Mouse (Mus musculus): ENCODE data around the gene Tcf3. TPM values are rescaled to one million over a fixed set of nuclear protein-coding genes. Genes with fewer than 3 reads are reported as not detected.

Gene Tcf3
- total RNA-seq, 2 experiments from 2014 or later = 51.9 to 53.7 TPM

- peak; percentile 96 for DNase-seq
- intact Hi-C loops (cut with DNase I) = no loop called here
Measured at GRCm38 (mm10) chr10:80412656-80413541, 20.5 kb downstream of the Tcf3 start.

DNA sequence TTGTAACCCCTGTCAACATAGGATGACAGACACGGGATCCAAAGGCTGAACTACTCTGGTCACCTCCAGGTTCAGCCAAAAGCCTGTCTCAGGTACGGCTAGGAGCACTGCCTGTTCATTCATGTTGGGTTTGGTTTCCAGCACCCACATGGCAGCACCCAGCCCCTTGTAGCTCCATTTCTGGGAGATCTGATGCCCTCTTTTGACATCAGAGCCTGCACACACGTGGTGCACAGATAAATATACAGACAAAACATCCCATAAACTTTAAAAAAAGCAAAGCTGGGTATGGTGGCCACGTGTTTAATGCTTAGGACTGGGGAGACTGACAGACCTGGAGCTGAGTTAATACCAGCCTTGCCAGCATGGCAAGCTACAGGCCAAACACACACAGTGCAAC, 25.5 kb downstream of the Tcf3 start:
- intact Hi-C loops (cut with DNase I) = no loop called here
- DNase-seq = no peak

DNA sequence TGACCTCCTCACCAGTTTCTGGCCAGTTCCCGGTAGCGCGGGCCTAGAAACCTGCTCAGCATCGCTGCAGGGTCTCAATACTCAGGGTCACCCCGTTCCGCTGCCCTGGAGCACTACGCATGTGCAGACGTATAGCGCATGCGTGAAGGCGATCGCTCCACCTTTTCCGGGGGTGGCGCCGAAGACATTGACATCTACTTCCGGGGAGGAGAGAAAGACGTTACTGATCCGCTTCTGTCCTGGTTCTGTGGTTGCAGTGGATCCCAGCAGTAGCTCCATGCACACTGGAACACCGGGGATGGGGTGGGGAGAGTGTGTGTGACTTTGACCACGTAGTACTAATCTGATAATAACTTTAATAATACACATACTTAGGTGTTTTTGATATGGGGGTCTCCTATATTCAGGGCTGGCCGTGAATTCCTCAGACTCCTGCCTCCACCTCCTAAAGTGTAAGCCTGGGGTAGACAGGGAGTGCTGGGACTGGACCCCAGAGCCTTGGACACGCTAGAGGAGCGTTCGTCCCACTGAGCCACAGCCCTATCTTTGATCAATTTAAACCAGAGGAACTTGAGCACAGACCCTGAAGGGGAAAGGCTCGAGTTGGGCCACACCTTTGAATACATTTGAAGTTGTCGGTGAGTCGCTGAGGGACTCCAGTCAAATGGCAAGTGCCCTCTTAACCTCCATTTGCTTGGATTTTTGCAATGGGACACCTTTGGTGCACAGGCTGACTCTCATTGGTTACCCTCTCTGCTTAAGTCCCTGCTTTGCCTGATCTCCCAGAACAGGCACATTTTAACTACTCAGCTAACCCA, 26.6 kb downstream of the Tcf3 start, which contains the start of gene Uqcr11:
TSS of gene Uqcr11 (minus strand) at position 147 of the 818 bp plus-strand sequence.
- DNase-seq = peak; percentile 94
- intact Hi-C loops (cut with DNase I) = no loop called here

DNA sequence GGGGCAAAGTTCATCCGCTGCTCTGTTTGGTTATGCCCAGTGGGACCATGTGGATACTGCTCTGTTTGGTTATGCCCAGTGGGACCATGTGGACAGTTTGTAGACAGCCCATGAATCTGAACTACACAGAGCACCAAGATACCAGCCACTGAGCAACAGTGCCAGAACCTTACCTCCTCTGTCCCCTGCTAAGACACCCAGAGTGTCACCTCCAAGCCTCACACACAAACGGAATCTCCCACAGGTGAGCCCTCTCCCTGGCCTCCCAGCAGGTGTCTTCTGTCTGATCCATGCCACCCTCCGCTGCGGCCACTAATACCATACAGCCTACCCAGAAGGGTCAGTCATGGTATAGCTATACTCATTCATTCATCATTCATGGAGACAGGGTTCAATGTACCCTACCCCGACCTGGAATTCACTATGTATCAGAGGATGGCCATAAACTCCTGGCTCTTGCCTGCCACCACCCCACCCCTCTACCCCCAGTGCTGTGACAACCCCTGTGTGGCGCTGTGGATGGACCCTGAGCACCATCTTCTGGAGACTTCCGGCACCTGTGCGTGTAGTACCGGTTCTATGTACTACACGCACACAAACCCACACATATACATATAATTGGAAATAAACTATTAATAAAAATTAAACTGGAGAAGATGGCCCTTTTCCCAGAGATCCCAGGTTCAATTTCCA, 27.8 kb downstream of the Tcf3 start:
- intact Hi-C loops (cut with DNase I) = no loop called here
- no peak for DNase-seq

GRCm38 (mm10) chr10:80403044-80403692, 30.3 kb downstream of the Tcf3 start:
- no peak for DNase-seq
- intact Hi-C loops (cut with DNase I) = no loop called here

DNA sequence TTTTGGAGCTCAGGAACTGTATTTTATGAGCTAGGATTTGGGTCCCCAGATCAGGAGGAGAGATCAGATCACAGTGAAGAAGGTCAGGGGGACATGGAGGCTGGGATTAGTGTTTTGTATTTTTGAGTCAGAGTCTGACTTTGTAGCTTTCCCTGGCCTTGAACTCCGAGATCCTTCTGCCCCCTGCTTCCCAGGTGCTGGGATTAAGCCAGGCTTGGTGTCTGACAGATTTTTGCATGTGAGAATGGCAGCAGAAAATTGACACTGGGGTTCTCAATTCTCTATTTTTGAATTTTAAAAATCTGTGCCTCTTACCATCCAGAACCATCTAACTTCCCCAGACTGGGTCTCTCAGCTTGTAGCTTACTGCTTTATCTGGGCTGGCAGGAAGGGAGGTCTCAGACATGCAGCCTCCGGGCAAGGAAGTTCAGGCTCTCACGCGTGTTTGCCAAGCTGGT, 32.7 kb downstream of the Tcf3 start:
- DNase-seq = no peak
- intact Hi-C loops (cut with DNase I) = no loop called here

DNA sequence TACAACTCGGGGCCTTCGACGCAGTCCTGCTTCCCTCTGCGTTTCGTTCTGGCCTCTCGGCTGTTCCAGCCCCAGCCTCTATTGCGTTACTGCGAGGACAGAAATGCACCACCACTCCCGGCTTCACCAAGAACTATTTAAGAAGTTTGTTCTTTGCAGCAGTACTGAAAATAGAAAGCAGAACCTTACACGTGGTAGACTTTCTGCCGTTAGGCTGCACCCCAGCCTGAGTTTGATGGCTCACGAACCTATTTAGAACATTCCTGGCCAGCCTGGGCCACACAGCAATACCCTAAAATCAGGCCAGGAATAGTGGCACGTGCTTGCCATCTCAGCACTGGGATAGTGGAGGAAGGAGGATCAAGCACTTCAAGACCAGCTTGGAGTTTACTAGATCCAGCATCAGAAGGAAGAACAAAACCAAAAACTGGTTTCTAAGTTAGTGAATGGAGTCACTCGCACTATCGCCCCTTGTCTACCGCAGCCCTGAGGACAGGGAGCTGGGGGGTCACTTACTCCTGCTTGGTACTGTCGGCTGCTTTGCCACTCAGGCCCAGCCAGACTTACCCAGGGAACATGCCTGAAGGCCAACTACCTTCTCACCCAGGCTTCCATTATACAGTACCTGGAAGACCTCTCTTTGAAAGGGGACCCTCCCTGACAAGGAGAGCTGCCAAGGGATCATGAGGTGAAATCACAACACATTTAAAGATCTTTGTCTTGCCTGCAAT, 33.3 kb downstream of the Tcf3 start:
- no peak for DNase-seq
- intact Hi-C loops (cut with DNase I) = no loop called here

DNA sequence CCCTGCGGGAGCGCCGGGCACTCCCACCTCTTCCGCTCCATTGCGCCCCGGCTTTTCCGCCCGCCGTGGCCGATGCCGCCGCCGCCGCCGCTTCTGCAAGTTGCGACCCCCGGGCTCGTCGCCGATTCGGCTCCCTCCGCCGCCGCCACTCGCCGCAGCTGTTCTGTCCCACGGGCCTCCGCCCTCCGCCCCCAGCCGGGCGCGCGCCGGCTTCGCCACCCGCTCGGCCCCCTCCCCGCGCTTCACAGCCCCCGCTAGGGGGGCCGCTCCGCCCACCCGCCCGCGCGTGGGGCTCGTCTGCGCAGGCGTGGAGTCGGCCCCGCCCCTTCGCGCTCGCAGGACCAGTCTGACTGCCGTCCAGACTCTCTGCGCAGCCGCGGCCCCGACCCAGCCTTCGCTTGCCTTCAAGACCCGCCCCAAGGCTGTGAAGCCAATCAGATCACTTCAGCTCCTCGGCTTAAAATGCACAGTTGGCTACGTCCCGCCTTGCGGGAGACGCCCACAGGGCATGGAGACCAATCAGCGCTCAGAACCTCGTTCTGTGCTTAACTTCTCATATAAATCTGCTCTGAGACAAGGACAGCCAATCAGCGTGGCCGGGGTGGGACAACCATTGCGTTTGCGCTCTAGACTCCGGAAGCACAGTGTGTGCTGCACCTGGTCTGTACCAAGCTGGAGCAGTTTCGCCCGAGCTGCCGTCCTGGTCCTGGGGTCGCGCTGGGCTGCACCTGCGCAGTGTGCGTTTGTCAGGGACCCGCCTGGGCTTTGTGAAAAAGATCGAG, 34.1 kb downstream of the Tcf3 start, which contains the start of gene Mbd3:
TSS of gene Mbd3 (minus strand) at position 360 of the 782 bp plus-strand sequence.
- peak; percentile 100 for DNase-seq
- intact Hi-C loops (cut with DNase I) = no loop called here

DNA sequence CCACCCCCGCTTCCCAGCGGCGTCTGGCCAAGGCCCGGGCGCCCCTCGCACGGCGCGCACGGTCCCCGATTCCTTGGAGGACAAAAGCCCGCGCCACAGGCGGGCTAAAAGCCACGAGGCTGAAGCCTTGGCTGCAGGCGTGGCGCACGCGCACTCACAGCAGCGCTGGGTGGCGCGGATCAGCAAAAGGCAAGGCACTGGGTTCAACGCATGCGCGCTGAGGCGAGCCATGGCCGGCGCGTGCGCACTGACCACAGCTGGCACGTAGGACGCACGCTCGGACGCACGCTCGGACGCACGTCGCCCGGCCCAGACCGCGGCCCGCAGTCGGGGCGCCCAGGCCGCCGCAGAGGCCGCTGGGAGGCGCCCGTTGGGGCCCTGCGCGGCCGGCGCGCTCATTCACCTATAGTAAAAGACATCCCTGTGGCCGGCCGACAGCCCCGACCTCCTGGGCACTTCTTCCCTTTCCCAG, 34.7 kb downstream of the Tcf3 start:
- intact Hi-C loops (cut with DNase I) = no loop called here
- peak; percentile 99 for DNase-seq

DNA sequence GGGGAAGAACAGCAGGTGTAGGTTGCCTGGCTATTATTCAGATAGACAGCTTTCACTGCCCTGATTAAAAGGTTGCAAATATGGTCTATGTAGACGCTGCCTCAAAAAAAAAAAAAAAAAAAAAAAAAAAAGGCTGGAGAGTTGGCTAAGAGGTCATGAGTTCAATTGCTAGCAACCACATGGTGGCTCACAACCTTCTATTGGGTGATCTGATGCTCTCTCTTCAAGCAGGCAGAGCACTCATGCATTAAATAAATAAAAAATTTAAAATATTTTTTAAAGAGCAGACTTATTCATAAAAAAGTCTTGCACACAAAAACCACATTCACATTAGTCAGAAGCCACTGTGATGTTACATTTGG, 35.3 kb downstream of the Tcf3 start:
- DNase-seq = no peak
- intact Hi-C loops (cut with DNase I) = no loop called here

DNA sequence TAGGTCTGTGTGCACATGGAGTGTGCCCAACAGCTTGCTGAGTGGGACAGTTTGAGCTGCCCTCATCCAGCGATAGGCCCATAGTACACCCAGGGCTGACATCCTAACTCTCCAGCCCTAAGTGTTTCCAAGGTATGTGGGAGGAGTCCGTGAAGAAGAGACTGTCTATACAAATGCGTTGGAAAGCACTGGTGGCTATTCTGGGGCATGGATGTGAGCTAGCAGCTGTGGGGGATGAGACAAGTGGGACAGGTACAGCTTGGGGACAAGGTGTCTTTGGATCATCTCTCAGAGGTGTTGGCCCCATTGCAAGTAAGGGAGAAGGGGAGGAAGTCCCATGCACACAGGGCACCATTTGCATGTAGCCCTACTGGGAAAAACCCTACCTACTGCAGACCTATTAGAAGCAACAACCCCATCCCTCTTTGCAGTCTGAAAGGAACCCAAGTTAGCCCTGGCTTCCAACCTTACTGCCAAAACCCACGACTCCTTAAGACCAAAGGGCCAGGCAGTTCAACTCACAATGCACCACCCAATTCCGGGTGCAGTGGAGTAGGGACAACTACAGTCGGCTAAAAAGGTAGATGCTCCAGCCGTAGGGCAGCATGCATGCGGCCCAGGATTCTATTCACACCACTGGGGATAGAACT, 35.8 kb downstream of the Tcf3 start:
- no peak for DNase-seq
- intact Hi-C loops (cut with DNase I) = no loop called here

DNA sequence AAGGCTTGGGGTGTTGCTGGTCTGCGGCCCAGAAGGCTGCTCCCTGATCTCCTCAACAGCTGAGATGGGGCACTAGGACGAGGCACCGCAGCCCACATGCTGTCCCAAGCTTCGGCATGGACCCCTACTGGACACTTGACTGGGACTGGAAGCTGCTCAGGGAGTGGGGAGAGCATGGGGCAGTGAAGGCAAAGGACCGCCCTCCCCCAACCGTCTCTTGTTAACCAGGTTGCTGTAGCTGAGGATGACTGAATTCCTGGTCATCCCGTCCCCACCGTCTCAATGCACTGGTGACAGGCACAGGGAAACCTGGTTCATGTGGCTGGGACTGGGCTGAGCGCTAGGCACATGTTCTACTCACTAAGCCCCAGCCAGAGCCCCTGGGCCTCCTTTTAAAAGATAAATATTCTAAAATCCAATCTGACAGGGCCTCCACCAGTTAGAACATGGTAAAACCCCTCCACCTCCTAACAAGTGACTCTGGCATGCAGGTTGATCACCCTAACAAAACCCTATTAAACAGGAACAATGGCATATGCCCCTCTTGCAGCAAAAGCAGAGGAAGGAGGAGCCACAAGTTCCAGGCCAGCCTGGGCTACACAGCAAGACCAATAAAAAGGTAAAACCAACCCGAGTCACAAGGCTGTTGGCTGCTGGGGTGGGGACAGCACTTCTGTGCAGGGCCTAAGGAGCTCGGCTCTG, 36.5 kb downstream of the Tcf3 start:
- no peak for DNase-seq
- intact Hi-C loops (cut with DNase I) = no loop called here

DNA sequence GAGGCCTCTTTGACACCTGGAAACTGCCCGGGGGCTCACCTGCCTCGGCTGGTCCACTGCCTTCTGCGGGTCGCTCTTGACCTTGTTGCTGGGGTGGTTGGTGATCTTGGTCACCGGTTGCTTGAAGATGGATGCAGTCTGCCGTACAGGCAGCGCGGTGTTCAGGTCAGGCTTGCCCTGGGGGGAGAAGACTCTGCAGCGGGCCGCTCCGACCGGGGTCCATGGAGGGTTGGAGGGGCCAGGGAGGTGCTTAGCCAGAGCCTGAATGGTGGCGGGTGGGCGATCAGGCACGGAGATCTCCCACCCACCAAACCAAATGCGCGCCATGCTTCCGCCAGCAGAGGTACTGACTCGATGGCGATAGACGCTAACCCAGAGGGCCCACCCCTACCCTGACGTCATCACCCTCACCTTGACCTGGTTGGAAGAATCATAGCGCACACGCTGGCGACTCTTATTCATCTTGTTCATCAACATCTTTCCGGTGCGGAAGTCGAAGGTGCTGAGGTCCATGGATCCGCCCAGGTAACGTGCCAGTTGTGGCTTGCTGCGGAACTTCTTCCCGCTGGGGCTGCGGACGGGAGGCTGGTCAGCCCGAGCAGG, 38.3 kb downstream of the Tcf3 start:
- intact Hi-C loops (cut with DNase I) = no loop called here
- DNase-seq = no peak

GRCm38 (mm10) chr10:80392687-80393086, 40.8 kb downstream of the Tcf3 start:
- no peak for DNase-seq
- intact Hi-C loops (cut with DNase I) = no loop called here

DNA sequence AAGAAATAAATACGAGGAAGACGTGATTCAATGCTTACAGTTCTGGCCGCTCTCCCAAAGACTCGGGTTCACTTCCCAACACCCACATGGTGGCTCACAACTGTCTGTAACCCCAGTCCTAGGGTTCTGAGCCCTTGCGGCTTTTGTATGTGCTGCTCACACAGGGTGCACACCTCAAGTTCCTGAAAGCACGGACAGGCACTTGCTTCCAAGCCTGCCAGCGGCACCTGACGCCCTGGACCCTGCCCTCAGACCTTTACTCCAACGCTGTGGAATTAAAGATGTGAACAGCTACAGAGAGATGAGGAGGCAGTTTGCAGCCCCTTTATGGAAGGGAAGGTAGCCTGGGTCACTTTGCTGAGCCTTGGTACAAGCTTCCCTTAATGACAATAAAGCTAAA, 42.8 kb downstream of the Tcf3 start:
- no peak for DNase-seq
- intact Hi-C loops (cut with DNase I) = no loop called here

GRCm38 (mm10) chr10:80389185-80389708, 44.2 kb downstream of the Tcf3 start:
- no peak for DNase-seq
- intact Hi-C loops (cut with DNase I) = no loop called here

DNA sequence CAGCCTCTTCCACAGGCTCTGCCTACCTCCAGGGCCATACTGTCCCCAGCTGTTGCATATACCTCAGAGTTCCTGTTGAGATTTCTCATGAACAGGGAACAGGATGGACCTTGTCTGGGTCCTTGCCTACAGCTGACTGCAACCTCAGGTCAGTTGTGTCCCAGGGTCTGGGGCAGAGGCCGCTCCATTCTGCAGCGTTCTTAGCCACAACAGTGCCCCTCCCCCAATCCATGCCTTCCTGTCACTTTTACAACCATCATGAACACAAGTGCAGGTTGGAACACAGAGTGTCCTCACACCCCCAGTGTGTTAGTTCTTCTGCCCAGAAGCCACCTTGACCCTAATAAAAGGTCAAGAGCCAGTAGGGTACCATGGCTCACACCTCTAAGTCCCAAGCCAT, 44.7 kb downstream of the Tcf3 start:
- DNase-seq = no peak
- intact Hi-C loops (cut with DNase I) = no loop called here
